Mouse (Mus musculus) embryonic fibroblast, embryonic 13.5 days (primary cell): ENCODE results near the gene Hspa8.

Experiments
- CTCF ChIP-seq: IDR thresholded peaks from 2 replicates; pipeline ENCODE4 v1.5.1; 2011; ENCODE audit warnings: mild to moderate bottlenecking, control low read depth, low read length, moderate library complexity, borderline replicate concordance; ENCODE audit not compliant: insufficient read depth
- POLR2A ChIP-seq: IDR thresholded peaks from 2 replicates; pipeline ENCODE4 v1.6.1; 2011; ENCODE audit warnings: low read depth, mild to moderate bottlenecking, control low read depth, low read length, moderate library complexity

DNA sequence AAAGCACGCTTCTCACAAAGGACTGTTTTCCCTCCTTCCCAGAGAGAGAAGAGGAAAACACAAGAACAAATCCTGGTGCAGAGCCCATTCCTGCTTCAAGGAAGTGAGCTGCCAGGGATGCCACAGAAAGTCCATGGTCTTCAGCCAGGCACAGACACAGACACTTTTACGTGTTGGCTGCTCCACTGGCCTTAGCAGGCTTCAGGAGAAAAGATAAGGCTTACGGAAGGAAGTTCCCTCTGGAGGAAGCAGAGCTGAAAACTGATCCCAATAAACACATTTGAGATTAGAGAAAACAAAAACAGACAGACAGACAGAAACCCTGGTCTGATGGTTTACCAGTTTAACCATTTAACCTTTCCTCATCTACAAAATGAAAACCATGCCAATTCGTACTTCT is 4.7 kb upstream of the Hspa8 start:
- TF ChIP-seq CTCF (no peak), POLR2A (no peak)
